28 mouse cellular contexts compared by ENCODE assay signal in the genomic region with DNA sequence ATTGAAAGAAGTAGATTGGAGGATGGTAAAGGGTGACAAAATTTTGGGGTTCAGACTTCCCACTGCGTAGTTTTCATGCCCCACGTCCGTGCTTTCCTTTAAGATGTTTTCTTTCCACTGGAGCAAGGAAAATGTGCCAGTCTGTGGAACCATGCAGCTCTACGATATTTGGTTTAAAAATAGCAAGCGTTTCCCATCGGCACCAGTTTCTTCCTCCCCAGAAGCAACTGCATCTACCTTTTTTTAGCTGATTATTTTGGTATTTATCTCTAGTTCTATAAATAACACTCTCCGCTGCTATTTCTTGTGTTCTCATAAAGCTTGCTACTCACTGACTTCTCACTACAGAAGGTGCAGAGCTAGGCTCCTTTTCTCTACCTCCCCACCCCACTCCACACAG.
DNase-seq lines count a peak whose midpoint lies in the region; ATAC-seq and TF ChIP-seq lines count a peak whose summit lies in the region.
"Had no signal": no experiment of that assay in that cellular context is flagged by ENCODE, and none has a peak within 500 bp of the region (broad histone marks: within the 10 kb centered on the region; RNA-seq: fewer than 3 reads in every experiment).

No protein-coding gene starts in this region.

- 73% methylated on average over 7 of the region's 7 CpGs for WGBS in forebrain, postnatal 0 days
- 94% methylated on average over 7 of the region's 7 CpGs for WGBS in forebrain, embryonic 12.5 days
- 40% methylated on average over 7 of the region's 7 CpGs for WGBS in heart, embryonic 13.5 days
- 40% methylated on average over 7 of the region's 7 CpGs for WGBS in heart, postnatal 0 days
- 63% methylated on average over 7 of the region's 7 CpGs for WGBS in heart, embryonic 10.5 days

- no peak overlapping the region for H3K4me2 ChIP-seq in forebrain, postnatal 0 days (ENCODE audit: low read depth)
- H3K4me2 ChIP-seq in forebrain, embryonic 12.5 days: no peak overlapping the region
- H3K4me2 ChIP-seq in heart, embryonic 13.5 days: peak overlapping the region; percentile 41
- peak overlapping the region; percentile 8; the same call in 1 of the 2 replicates for H3K4me2 ChIP-seq in heart, postnatal 0 days (ENCODE audit: low read depth, low read length)
- H3K4me2 ChIP-seq: embryonic facial prominence, embryonic 15.5 days; forebrain, embryonic 15.5 days; hindbrain, embryonic 12.5 days had no signal

- H3K36me3 ChIP-seq in forebrain, postnatal 0 days (ENCODE audit: insufficient read depth): no peaks in the 10 kb centered on the region
- H3K36me3 ChIP-seq in forebrain, embryonic 12.5 days (replicated peaks): no peaks in the 10 kb centered on the region
- H3K36me3 ChIP-seq in heart, embryonic 13.5 days: no peaks in the 10 kb centered on the region
- no peaks in the 10 kb centered on the region for H3K36me3 ChIP-seq in heart, postnatal 0 days (replicated peaks; ENCODE audit: control insufficient read depth, insufficient read depth, low read length)
- H3K36me3 ChIP-seq in heart, embryonic 10.5 days: no peaks in the 10 kb centered on the region
- H3K36me3 ChIP-seq: embryonic facial prominence, embryonic 15.5 days; forebrain, embryonic 10.5 days; forebrain, embryonic 15.5 days; G1E; hindbrain, embryonic 12.5 days had no signal

- 0 out of 2 replicates have a peak overlapping the region, but pooled peaks have one; percentile 23 for H3K27ac ChIP-seq in forebrain, postnatal 0 days (ENCODE audit: low read depth, low read length)
- no peak overlapping the region for H3K27ac ChIP-seq in forebrain, embryonic 12.5 days
- no peak overlapping the region; the same call in none of the 2 replicates for H3K27ac ChIP-seq in heart, embryonic 13.5 days (replicated peaks)
- no peak overlapping the region for H3K27ac ChIP-seq in heart, postnatal 0 days (ENCODE audit: low read depth)
- no peak overlapping the region for H3K27ac ChIP-seq in heart, embryonic 10.5 days
- H3K27ac ChIP-seq: embryonic facial prominence, embryonic 15.5 days; forebrain, embryonic 10.5 days; forebrain, embryonic 15.5 days; gastrocnemius, adult 2 months; hindbrain, embryonic 12.5 days had no signal

- no peak overlapping the region for H3K4me3 ChIP-seq in forebrain, postnatal 0 days (ENCODE audit: low read depth, low read length)
- no peak overlapping the region for H3K4me3 ChIP-seq in forebrain, embryonic 12.5 days (replicated peaks)
- H3K4me3 ChIP-seq in heart, embryonic 13.5 days: no peak overlapping the region
- H3K4me3 ChIP-seq in heart, postnatal 0 days (ENCODE audit: low read depth, low read length): no peak overlapping the region
- no peak overlapping the region for H3K4me3 ChIP-seq in heart, embryonic 10.5 days
- H3K4me3 ChIP-seq: embryonic facial prominence, embryonic 15.5 days; erythroblast, embryonic 14.5 days; forebrain, embryonic 10.5 days; forebrain, embryonic 15.5 days; gastrocnemius, adult 2 months; hindbrain, embryonic 12.5 days had no signal

- ATAC-seq in forebrain, postnatal 0 days: no peak
- no peak for ATAC-seq in forebrain, embryonic 12.5 days (ENCODE audit: low FRiP score)
- no peak for ATAC-seq in heart, embryonic 13.5 days (ENCODE audit: extremely low read depth, insufficient number of reproducible peaks, low FRiP score, low TSS enrichment)
- ATAC-seq in heart, postnatal 0 days (ENCODE audit: insufficient read depth, low read depth): no peak
- ATAC-seq: CD4-positive, CD25-positive, alpha-beta regulatory T cell, adult 4 months; forebrain, embryonic 15.5 days; hindbrain, embryonic 16.5 days; inflammation-experienced regulatory T-cells, adult 6 months; intestine, postnatal 0 days had no signal

- 0 out of 2 replicates have a peak overlapping the region, but pooled peaks have one; percentile 1 for H3K9ac ChIP-seq in forebrain, postnatal 0 days
- H3K9ac ChIP-seq in forebrain, embryonic 12.5 days: no peak overlapping the region
- no peak overlapping the region for H3K9ac ChIP-seq in heart, embryonic 13.5 days
- no peak overlapping the region for H3K9ac ChIP-seq in heart, postnatal 0 days (replicated peaks; ENCODE audit: low read depth, low read length)
- H3K9ac ChIP-seq: embryonic facial prominence, embryonic 15.5 days; forebrain, embryonic 15.5 days; hindbrain, embryonic 12.5 days had no signal

- H3K27me3 ChIP-seq in forebrain, postnatal 0 days (ENCODE audit: insufficient read depth, low read length): no peaks in the 10 kb centered on the region
- H3K27me3 ChIP-seq in forebrain, embryonic 12.5 days: no peaks in the 10 kb centered on the region
- H3K27me3 ChIP-seq in heart, embryonic 13.5 days (replicated peaks): no peaks in the 10 kb centered on the region
- no peaks in the 10 kb centered on the region for H3K27me3 ChIP-seq in heart, postnatal 0 days (ENCODE audit: control insufficient read depth, insufficient read depth, low read length)
- H3K27me3 ChIP-seq in heart, embryonic 10.5 days (ENCODE audit: insufficient read depth, poor library complexity, severe bottlenecking): no peaks in the 10 kb centered on the region
- H3K27me3 ChIP-seq: embryonic facial prominence, embryonic 15.5 days; forebrain, embryonic 15.5 days; hindbrain, embryonic 12.5 days had no signal

- TF ChIP-seq CTCF in forebrain, postnatal 0 days (IDR thresholded peaks at IDR 0.05; ENCODE audit: low read depth): no peak
- no peak for TF ChIP-seq CTCF in heart, postnatal 0 days (IDR thresholded peaks at IDR 0.05; ENCODE audit: low read depth)

- TF ChIP-seq EP300 in heart, postnatal 0 days (IDR thresholded peaks at IDR 0.05; ENCODE audit: low read depth): no peak

- H3K4me1 ChIP-seq in forebrain, postnatal 0 days (ENCODE audit: insufficient read depth): no peaks in the 10 kb centered on the region
- H3K4me1 ChIP-seq in forebrain, embryonic 12.5 days: peaks cover 8% of the 10 kb centered on the region; the same call in 1 of the 2 replicates
- H3K4me1 ChIP-seq in heart, embryonic 13.5 days: peaks cover 16% of the 10 kb centered on the region
- 0 out of 2 replicates have a peak, but pooled peaks cover 3% of the 10 kb centered on the region for H3K4me1 ChIP-seq in heart, postnatal 0 days (ENCODE audit: control insufficient read depth, insufficient read depth)
- 0 out of 2 replicates have a peak, but pooled peaks cover 7% of the 10 kb centered on the region for H3K4me1 ChIP-seq in heart, embryonic 10.5 days
- H3K4me1 ChIP-seq: embryonic facial prominence, embryonic 15.5 days; forebrain, embryonic 15.5 days; hindbrain, embryonic 12.5 days had no signal

- DNase-seq in forebrain, postnatal 0 days: no peak
- DNase-seq in heart, postnatal 4 days: no peak
- DNase-seq in heart, postnatal 0 days (ENCODE audit: low spot score): no peak
- DNase-seq in heart, embryonic 10.5 days (ENCODE audit: low spot score): no peak
- no peak for DNase-seq in urinary bladder, postnatal 10 days (ENCODE audit: low spot score)
- DNase-seq: adrenal gland, adult 8-10 months; adrenal gland, postnatal 36 days; B cell, adult 2 months; cerebellum, adult 11 months; cerebellum, adult 8-10 months; cerebellum, postnatal 14 days; embryo, embryonic 11 days; gastrocnemius, adult 2 months; gastrocnemius, postnatal 25 days; heart, postnatal 36 days; kidney, adult 8-10 months had no signal

- H3K9me3 ChIP-seq in forebrain, postnatal 0 days (ENCODE audit: low read length): no peaks in the 10 kb centered on the region
- no peaks in the 10 kb centered on the region for H3K9me3 ChIP-seq in forebrain, embryonic 12.5 days
- no peaks in the 10 kb centered on the region for H3K9me3 ChIP-seq in heart, embryonic 13.5 days
- no peaks in the 10 kb centered on the region for H3K9me3 ChIP-seq in heart, postnatal 0 days (replicated peaks; ENCODE audit: control insufficient read depth, low read length)
- H3K9me3 ChIP-seq in heart, embryonic 10.5 days: no peaks in the 10 kb centered on the region
- H3K9me3 ChIP-seq: embryonic facial prominence, embryonic 15.5 days; forebrain, embryonic 10.5 days; forebrain, embryonic 15.5 days; hindbrain, embryonic 12.5 days had no signal

Comparison
In these comparisons a context has a peak if more than half of its experiments do, and no peak if none do; other contexts are left out.
1. H3K4me2 ChIP-seq: peak in heart, embryonic 13.5 days (single experiment) and heart, postnatal 0 days (single experiment); none in forebrain, postnatal 0 days (single experiment) and forebrain, embryonic 12.5 days (single experiment).